Mouse (Mus musculus): ENCODE measurements around the gene Dazap1. TPM values are rescaled to one million over a fixed set of nuclear protein-coding genes. Genes with fewer than 3 reads are reported as not detected.

Dazap1 gene
- 25.5 TPM for polyA plus RNA-seq (2015; fragmentation: Illumina TruSeq; extraction: RNeasy Lipid Tissue Mini Kit (QIAGEN cat#74804); ENCODE audit: insufficient read depth, low read depth, low replicate concordance)

GRCm38 (mm10) chr10:80260642-80261584 lies at the start of gene Dazap1, which contains the start of gene Gamt:
Gene Dazap1, plus strand, starts transcription at chr10:80261486.
Gene Gamt, minus strand, starts transcription at chr10:80261012.

GRCm38 (mm10) chr10:80226416-80227165 lies 34.7 kb upstream of the Dazap1 start, which contains the start of gene Mum1:
Gene Mum1, plus strand, starts transcription at chr10:80226434.

GRCm38 (mm10) chr10:80248971-80249640 lies 12.2 kb upstream of the Dazap1 start, which contains the start of gene Ndufs7:
Gene Ndufs7, plus strand, starts transcription at chr10:80249121.

GRCm38 (mm10) chr10:80292251-80293146 lies 31.2 kb downstream of the Dazap1 start, which contains the start of gene Rps15:
Gene Rps15, plus strand, starts transcription at chr10:80292453.

GRCm38 (mm10) chr10:80295618-80296425 lies 34.5 kb downstream of the Dazap1 start, which contains the start of gene Apc2:
Gene Apc2, plus strand, starts transcription at chr10:80295977.

GRCm38 (mm10) chr10:80320340-80320760 lies 59.1 kb downstream of the Dazap1 start, which contains the start of gene 2310011J03Rik:
Gene 2310011J03Rik, minus strand, starts transcription at chr10:80320537.

GRCm38 (mm10) chr10:80329273-80330081 lies 68.2 kb downstream of the Dazap1 start, which contains the start of the genes Pcsk4 and Reep6:
Gene Pcsk4, minus strand, starts transcription at chr10:80329498.
Gene Reep6, plus strand, starts transcription at chr10:80329953.

Other genes with a start within 250 kb of the Dazap1 start
- 4.5 TPM for gene Arhgap45, start 244.8 kb upstream of the Dazap1 start, polyA plus RNA-seq (2015; fragmentation: Illumina TruSeq; extraction: RNeasy Lipid Tissue Mini Kit (QIAGEN cat#74804); ENCODE audit: insufficient read depth, low read depth, low replicate concordance)
- gene Polr2e, start 221.7 kb upstream of the Dazap1 start, polyA plus RNA-seq (2015; fragmentation: Illumina TruSeq; extraction: RNeasy Lipid Tissue Mini Kit (QIAGEN cat#74804); ENCODE audit: insufficient read depth, low read depth, low replicate concordance): 33.6 TPM
- gene Gpx4, start 214.3 kb upstream of the Dazap1 start, polyA plus RNA-seq (2015; fragmentation: Illumina TruSeq; extraction: RNeasy Lipid Tissue Mini Kit (QIAGEN cat#74804); ENCODE audit: insufficient read depth, low read depth, low replicate concordance): 266 TPM
- 6.5 TPM for gene Sbno2, start 155.9 kb upstream of the Dazap1 start, polyA plus RNA-seq (2015; fragmentation: Illumina TruSeq; extraction: RNeasy Lipid Tissue Mini Kit (QIAGEN cat#74804); ENCODE audit: insufficient read depth, low read depth, low replicate concordance)
- gene Stk11, start 145.7 kb upstream of the Dazap1 start, polyA plus RNA-seq (2015; fragmentation: Illumina TruSeq; extraction: RNeasy Lipid Tissue Mini Kit (QIAGEN cat#74804); ENCODE audit: insufficient read depth, low read depth, low replicate concordance): 77.4 TPM
- 84.2 TPM for gene Atp5d, start 122.9 kb upstream of the Dazap1 start, polyA plus RNA-seq (2015; fragmentation: Illumina TruSeq; extraction: RNeasy Lipid Tissue Mini Kit (QIAGEN cat#74804); ENCODE audit: insufficient read depth, low read depth, low replicate concordance)
- 5.9 TPM for gene Cbarp, start 120.7 kb upstream of the Dazap1 start, polyA plus RNA-seq (2015; fragmentation: Illumina TruSeq; extraction: RNeasy Lipid Tissue Mini Kit (QIAGEN cat#74804); ENCODE audit: insufficient read depth, low read depth, low replicate concordance)
- 10.8 TPM for gene Midn, start 113.2 kb upstream of the Dazap1 start, polyA plus RNA-seq (2015; fragmentation: Illumina TruSeq; extraction: RNeasy Lipid Tissue Mini Kit (QIAGEN cat#74804); ENCODE audit: insufficient read depth, low read depth, low replicate concordance)
- gene Cirbp, start 95.5 kb upstream of the Dazap1 start, polyA plus RNA-seq (2015; fragmentation: Illumina TruSeq; extraction: RNeasy Lipid Tissue Mini Kit (QIAGEN cat#74804); ENCODE audit: insufficient read depth, low read depth, low replicate concordance): 33.4 TPM
- 7.2 TPM for gene 1600002K03Rik, start 88.5 kb upstream of the Dazap1 start, polyA plus RNA-seq (2015; fragmentation: Illumina TruSeq; extraction: RNeasy Lipid Tissue Mini Kit (QIAGEN cat#74804); ENCODE audit: insufficient read depth, low read depth, low replicate concordance)
- gene Efna2, start 82.0 kb upstream of the Dazap1 start, polyA plus RNA-seq (2015; fragmentation: Illumina TruSeq; extraction: RNeasy Lipid Tissue Mini Kit (QIAGEN cat#74804); ENCODE audit: insufficient read depth, low read depth, low replicate concordance): 0.50 TPM
- 16.2 TPM for gene Mum1, start 35.1 kb upstream of the Dazap1 start, polyA plus RNA-seq (2015; fragmentation: Illumina TruSeq; extraction: RNeasy Lipid Tissue Mini Kit (QIAGEN cat#74804); ENCODE audit: insufficient read depth, low read depth, low replicate concordance)
- 67.2 TPM for gene Ndufs7, start 12.4 kb upstream of the Dazap1 start, polyA plus RNA-seq (2015; fragmentation: Illumina TruSeq; extraction: RNeasy Lipid Tissue Mini Kit (QIAGEN cat#74804); ENCODE audit: insufficient read depth, low read depth, low replicate concordance)
- gene Gamt, start 474 bp upstream of the Dazap1 start, polyA plus RNA-seq (2015; fragmentation: Illumina TruSeq; extraction: RNeasy Lipid Tissue Mini Kit (QIAGEN cat#74804); ENCODE audit: insufficient read depth, low read depth, low replicate concordance): 101 TPM
- gene Rps15, start 31.0 kb downstream of the Dazap1 start, polyA plus RNA-seq (2015; fragmentation: Illumina TruSeq; extraction: RNeasy Lipid Tissue Mini Kit (QIAGEN cat#74804); ENCODE audit: insufficient read depth, low read depth, low replicate concordance): 1,054 TPM
- gene Apc2, start 34.5 kb downstream of the Dazap1 start, polyA plus RNA-seq (2015; fragmentation: Illumina TruSeq; extraction: RNeasy Lipid Tissue Mini Kit (QIAGEN cat#74804); ENCODE audit: insufficient read depth, low read depth, low replicate concordance): 0.26 TPM
- gene 2310011J03Rik, start 59.1 kb downstream of the Dazap1 start, polyA plus RNA-seq (2015; fragmentation: Illumina TruSeq; extraction: RNeasy Lipid Tissue Mini Kit (QIAGEN cat#74804); ENCODE audit: insufficient read depth, low read depth, low replicate concordance): 7.9 TPM
- gene Pcsk4, start 68.0 kb downstream of the Dazap1 start, polyA plus RNA-seq (2015; fragmentation: Illumina TruSeq; extraction: RNeasy Lipid Tissue Mini Kit (QIAGEN cat#74804); ENCODE audit: insufficient read depth, low read depth, low replicate concordance): 7.0 TPM
- gene Reep6, start 68.5 kb downstream of the Dazap1 start, polyA plus RNA-seq (2015; fragmentation: Illumina TruSeq; extraction: RNeasy Lipid Tissue Mini Kit (QIAGEN cat#74804); ENCODE audit: insufficient read depth, low read depth, low replicate concordance): 6.4 TPM
- 5.9 TPM for gene Adamtsl5, start 86.9 kb downstream of the Dazap1 start, polyA plus RNA-seq (2015; fragmentation: Illumina TruSeq; extraction: RNeasy Lipid Tissue Mini Kit (QIAGEN cat#74804); ENCODE audit: insufficient read depth, low read depth, low replicate concordance)
- 0.61 TPM for gene Plk5, start 95.0 kb downstream of the Dazap1 start, polyA plus RNA-seq (2015; fragmentation: Illumina TruSeq; extraction: RNeasy Lipid Tissue Mini Kit (QIAGEN cat#74804); ENCODE audit: insufficient read depth, low read depth, low replicate concordance)
- gene Mex3d, start 126.2 kb downstream of the Dazap1 start, polyA plus RNA-seq (2015; fragmentation: Illumina TruSeq; extraction: RNeasy Lipid Tissue Mini Kit (QIAGEN cat#74804); ENCODE audit: insufficient read depth, low read depth, low replicate concordance): 1.3 TPM
- 25.4 TPM for gene Mbd3, start 138.1 kb downstream of the Dazap1 start, polyA plus RNA-seq (2015; fragmentation: Illumina TruSeq; extraction: RNeasy Lipid Tissue Mini Kit (QIAGEN cat#74804); ENCODE audit: insufficient read depth, low read depth, low replicate concordance)
- 156 TPM for gene Uqcr11, start 145.3 kb downstream of the Dazap1 start, polyA plus RNA-seq (2015; fragmentation: Illumina TruSeq; extraction: RNeasy Lipid Tissue Mini Kit (QIAGEN cat#74804); ENCODE audit: insufficient read depth, low read depth, low replicate concordance)
- 9.6 TPM for gene Tcf3, start 172.2 kb downstream of the Dazap1 start, polyA plus RNA-seq (2015; fragmentation: Illumina TruSeq; extraction: RNeasy Lipid Tissue Mini Kit (QIAGEN cat#74804); ENCODE audit: insufficient read depth, low read depth, low replicate concordance)
- not detected for gene Onecut3, start 233.3 kb downstream of the Dazap1 start, polyA plus RNA-seq (2015; fragmentation: Illumina TruSeq; extraction: RNeasy Lipid Tissue Mini Kit (QIAGEN cat#74804); ENCODE audit: insufficient read depth, low read depth, low replicate concordance)

All from pancreas, adult 10 weeks (tissue).